Mouse (Mus musculus): ENCODE measurements around the gene Stk39.

Gene Stk39

DNA sequence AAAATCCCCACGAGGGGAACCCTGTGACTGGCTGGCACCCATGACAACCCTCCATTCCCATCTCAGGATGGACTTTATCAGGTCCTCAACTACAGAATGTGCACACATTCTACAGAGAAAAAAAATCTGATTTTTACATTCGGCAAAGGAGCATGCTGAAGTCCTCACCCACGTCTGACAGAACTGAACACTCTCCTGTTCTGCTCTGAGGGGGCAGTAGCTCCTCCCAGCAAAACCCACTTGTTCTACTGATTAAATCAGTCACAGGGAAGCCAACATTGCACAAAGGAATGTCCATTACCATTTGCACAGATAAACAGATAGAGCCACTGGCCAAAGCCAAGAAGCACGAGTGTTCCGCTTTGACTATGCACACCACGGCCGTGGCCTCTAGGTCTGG is 52.3 kb downstream of the Stk39 start:
- no peak for DNase-seq

DNA sequence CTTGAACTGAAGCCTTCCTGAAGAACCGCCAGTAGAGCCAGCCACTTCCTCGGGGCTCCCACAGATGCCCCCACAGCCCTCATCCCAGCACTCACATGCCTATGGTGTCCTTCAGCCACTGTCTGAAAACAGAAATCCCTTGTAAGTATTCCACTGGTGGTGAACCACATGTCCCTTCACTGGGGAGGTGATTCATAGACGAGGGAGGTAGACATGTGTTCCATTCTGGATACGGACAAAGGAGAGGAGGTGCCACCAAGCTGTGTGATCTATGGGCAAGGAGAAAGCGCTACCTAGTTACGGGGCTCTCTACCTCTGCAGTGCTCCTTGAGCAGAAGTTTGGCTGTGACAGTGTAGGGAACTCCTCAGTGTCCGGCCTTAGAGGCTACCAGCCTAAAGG is 52.9 kb downstream of the Stk39 start:
- no peak for DNase-seq

DNA sequence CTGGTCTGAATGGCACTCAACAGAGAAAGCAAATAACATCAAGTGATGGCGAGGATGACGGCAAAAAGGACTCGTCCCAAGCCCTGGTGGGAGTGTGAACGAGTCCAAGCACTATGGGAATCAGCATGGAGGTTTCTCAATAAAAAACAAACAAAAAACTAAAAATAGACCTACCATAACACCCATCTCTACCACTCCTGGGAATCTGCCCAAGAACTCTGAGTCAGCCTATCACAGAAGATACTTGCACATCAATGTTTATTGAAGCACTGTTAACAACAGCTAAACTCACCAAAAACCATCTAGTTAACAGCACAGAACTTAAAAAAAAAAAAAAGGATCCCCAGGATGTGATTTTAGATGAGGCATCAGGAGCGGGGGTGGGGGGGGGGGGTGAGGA is 55.0 kb downstream of the Stk39 start:
- DNase-seq: peak; percentile 73

DNA sequence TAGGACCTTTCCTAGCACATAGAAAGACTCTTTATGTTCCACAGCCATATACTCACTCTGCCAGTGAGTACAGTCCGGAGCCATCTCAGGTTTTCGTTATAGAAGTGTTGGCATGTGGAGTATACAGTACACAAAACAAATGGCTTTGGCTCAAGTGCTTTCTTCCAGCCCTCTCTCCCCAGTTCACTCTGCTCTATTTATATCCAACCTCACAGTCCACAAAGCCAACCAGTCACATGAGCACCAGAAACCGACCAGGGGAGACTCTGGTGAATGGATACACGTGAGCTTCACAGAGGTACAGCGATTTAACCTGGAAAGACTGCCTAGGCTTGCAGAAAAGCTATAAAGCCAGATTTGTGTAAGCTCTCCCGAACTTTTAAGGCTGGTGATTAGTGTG is 56.4 kb downstream of the Stk39 start:
- DNase-seq: no peak

DNA sequence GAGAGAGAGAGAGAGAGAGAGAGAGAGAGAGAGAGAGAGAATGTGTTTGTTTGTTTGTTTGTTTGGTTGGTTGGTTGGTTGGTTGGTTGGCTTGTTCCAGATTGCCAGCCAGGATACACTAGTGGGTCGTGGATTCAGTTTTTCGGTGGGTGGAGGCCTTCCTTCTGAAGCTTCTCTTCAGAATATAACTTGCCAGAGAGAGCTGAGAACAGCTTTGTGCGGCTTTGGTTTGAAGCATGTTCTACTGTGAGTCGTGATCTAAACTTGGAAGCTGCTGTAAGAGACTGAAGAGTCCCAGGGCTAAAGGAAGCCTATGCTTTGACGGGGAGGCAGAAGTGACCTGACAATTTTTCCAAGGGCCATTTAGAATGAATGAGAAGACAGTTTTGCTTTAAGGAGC is 59.9 kb downstream of the Stk39 start:
- no peak for DNase-seq

DNA sequence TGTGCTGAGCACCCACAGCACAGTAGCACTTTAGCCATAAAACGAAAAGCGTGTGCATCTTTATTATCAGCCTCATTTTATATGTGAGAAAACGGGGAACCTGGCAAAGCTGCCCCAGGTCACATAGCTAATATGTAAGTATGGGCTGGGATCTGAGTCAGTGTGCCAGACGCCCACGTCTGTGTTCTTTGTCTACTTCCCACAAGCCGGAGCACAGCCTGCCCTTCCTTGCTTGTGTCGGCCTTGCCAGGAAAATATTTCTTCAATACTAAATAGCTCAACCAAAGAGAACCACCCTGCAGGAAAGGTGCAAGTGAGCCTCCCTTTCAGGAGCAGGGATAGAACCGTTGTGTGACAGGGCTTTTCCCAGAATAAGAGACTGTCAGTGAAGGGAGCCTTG is 60.9 kb downstream of the Stk39 start:
- DNase-seq: peak; percentile 61

DNA sequence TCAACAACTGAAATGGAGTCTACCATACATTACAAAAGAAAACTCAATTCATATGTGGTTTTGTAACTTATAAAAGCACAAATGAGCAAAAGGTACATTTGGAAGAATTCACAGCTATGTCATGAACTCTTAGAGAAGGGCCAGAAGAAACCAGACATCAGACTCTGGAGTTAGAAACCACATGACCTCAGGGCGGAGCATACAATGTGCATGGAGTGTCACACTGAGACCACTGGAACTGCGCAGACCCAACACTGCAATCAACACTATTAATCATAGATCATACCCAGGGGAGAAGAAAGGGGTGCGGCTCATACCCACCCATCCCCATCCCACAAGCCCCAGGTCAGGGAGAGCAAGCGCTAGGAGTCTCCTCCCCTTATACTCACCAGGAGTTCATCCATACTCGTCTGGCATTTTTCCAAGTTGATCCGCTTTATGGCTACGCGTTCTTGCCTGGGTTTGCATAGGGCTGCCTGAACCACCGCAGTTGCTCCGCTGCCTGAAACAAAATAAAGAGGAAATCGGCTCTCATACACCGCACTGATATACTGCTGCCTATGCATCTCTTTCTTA is 62.3 kb downstream of the Stk39 start:
- DNase-seq: no peak

DNA sequence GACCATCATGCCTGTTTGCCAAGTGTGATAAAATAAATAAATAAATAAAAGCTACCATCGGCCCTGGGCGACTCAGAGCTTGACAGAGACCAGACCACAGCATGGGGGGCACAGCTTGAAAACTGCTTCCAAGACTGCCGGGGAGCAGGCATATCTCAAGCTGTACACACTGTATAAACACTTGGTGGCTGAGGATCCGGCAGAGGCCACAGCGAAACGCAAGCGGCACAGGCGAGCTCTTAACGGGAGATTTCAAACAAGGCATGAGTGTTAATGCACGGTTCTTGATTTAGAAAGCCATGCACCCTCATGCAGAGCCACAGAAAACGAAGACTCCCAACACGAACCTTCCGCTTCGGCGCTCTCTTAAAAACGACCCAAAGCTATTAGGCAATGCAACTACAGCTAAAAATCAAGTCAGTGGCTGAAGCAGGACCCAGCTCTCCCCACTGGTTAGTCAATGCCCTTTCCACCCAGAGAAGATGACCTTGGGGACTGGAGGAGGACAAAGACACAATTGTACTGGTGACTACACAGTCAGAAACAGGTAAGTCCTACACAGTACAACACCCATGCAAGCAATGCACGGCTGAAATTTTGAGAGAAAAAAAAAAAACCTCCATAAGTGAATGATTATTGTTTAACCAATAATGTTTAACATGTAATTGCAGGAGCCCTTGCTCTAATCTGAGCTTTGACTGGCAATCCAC is 63.6 kb downstream of the Stk39 start:
- no peak for DNase-seq

DNA sequence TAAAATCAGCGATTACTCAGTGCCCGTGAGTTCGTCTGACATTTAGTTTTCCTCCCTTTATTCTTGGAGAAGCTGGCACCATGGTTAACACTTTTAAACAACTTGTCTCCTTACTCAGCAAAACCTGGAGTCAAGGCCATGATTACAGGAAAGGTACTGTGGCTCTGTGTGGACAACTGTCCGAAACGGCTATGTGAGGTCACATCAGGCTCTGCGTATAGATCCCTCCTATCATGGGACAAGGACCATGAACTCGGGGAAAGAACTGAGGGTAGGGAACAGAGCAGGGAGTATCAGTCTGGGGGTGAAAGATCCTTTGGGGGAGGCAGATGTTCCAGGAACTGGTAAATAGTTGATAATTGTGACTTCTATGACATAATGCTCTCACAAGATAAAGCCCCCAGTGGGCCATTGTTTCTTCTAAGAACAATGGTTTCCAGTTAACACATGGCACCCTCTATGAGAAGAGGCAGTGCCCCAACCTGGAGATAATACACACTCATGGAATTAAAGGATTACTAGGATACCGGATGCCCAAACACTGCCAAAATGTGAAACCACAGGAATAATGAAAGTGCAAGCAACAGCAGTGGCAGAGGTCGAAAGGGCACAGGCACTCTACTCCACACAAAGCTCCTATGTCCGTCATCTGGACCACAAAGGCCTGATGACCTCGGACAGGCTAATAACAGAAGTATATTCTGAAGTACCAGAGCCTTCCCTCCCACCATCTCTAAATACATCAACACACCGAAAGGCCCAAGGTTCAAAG is 64.7 kb downstream of the Stk39 start:
- no peak for DNase-seq

DNA sequence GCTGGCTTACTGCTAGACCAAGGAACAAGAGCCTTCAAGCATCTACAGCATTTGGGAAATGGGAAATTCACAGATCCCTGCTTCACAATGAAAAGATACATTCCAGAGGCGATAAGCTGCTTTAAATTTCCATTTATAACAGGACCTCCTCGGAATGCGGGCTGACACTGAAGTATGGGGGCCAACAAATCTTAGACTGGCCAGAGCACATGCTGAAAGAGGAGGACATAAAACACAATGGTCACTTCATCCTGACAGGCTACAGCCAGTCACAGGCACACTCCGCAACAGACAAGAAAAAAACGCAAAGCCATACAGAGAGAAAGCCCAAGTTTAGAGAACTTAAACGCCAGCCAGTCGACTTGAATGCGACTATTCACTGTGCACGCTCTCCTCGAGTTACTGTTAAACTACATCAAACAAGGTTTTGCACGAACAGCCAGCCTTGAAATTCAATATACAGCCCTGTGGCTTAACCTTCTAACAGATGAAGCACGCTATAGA is 65.4 kb downstream of the Stk39 start:
- no peak for DNase-seq

DNA sequence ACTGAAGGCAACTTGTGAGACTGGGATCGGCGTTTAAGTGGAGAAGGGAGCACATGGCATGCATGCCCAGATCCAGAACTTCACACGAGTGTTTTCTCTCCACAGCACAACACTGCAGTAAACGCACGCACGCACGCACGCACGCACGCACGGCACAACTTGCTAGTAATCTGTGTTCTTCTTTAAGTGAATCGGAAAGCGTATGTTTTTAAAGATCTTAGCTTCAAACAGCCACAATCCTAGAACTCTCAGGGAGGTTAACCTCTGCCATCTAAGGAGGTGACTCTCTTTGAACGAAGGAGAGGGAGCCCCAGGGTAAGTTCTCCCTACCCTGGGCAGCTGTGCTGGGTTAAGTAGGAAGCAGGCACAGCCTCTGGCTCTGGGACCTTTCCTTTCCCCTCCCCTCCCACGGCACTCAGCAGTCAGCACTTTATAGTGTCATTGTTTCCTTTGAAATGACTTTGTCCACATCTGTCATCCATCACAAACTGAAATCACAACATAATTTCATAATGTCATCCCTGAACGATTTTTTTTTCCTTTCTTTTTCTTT is 66.8 kb downstream of the Stk39 start:
- DNase-seq: no peak

DNA sequence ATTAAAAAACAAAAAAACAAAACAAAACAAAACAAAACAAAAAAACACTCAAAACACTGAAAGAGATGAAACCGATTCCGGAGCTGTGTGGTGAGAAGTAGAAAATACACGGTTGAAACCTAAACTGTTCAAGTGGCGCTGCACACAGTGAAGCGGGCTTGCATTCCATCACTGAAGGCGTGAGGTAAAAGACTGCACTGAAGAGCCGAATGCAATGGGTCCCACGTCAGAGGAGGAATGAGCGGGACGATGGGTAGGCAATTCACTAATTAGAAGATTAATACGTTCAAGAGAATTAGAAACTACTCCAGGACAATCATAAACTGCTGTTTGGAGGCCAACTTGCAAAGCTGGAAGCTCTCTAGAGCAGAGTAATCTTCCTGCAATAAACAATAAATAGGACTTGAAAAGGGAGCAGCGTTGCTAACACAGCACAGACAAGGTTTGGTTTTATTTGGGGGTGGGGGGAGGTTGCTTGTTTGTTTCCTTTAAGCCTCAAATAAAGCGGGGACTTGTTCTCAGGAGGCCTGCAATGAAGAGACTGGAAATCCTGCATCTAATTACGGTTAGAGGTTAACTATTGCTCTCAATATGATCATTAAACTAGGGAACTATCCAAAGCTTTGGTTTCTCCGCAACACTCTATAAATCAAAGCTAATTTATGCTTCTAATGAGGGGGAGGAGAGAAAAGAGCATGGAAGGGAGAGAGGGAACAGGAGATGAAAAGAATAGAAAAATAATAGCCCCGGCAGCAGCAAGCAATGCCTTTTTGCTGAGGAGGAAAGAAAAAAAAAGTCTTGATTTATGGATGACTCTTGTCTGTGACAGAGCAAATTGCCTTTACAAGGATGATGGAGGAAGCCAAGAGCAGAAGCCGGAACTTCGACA is 67.5 kb downstream of the Stk39 start:
- no peak for DNase-seq

DNA sequence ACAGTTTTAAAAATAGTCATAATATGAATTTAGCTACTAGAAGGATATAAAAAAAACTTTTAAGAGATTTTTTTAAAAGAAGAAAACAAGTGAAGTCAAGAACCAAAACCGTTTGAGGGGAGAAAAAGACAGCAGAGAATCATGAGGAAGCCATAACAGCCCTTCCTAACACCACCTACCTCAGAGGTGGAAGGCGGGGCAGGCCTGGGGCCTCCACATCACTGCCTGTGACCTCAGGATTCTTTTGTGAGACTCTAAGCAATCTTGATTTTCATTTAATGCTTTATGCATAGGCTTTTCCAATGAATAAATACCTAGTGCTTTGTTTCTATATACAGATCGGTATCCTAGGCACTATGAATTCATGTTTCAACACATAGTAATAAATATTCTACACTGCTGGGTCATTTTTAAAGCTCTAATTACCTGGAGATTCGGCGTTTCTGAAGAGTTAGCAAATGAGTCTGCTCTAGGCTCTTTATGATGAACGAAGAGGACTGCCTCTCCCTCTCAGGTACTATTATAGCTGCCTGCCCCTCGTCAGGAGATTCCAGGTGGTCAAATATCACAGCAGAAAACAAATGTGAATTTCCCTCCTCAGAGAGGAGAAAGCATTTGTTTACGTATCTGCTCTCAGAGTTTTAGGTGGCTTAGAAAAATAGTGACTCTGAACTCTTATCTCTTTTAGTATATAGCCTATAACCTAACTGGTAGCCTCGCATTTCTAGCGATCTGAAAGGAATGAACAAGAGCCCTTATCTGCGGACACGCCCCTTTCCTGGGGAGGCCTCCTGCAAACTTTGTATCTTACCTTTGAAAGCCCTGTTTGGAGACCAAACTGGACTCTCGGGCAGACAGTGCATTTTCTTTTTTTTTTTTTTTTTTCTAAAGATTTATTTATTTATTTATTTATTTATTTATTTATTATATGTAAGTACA is 78.2 kb downstream of the Stk39 start:
- no peak for DNase-seq

DNA sequence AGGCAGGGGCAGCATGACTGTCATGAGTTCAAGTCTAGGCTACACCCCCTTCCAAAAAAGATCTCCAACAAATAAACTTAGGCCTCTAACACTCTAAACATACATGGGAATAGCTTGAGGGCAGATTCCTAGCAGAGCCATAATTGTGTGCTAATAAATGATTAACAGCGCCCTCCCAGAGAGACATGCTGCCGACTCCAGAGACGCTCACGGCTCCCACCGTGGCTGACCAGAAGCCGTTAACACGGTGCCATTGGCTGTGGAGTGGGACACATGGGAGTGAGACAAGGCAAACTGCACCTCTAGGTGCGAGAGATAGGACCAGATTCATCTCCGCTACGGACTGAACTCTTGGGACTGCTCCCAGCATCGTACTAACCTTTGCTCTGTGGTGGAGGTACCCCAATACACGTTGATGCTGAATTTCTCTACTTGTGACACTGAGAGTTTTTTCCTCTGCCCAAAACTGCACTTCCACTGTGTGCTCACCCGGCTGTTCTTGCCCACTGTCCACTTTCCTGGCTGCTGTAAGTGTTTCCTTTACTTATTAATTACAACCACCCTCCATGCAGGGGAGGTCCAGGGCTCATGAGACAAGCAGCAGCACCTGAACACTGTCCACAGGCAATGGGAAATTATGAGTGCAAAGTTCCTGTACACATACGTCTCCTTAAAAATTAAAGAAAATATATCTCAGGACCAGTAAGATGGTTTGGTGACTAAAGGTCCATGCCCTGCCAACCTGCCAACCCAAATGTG is 84.1 kb downstream of the Stk39 start:
- no peak for DNase-seq

DNA sequence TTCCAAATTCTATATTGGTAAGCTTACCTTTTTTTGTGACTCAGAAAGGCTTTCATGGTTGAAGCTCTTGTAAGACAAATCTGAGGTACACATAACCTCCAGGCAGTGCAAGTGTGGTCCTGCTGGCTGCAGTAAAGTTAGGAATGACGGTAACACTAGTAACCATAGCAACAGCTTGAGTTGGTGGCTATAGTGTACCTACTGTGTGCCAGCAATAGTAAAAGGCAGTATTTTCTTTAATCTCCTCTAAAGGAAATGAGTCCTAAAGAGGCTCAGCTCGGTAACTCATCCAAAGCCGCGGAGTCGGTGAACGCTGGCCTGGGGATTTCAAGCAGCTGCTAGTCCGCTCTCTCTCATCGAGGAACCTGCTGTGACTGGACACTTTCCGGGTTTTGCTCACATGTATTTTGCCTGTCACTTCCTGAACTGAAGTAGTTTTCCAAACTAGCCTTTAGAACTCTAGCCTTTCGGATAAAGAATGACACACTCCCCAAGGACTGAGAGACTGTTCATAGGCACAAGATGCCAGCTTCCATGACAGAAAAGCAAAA is 85.7 kb downstream of the Stk39 start:
- DNase-seq: no peak

DNA sequence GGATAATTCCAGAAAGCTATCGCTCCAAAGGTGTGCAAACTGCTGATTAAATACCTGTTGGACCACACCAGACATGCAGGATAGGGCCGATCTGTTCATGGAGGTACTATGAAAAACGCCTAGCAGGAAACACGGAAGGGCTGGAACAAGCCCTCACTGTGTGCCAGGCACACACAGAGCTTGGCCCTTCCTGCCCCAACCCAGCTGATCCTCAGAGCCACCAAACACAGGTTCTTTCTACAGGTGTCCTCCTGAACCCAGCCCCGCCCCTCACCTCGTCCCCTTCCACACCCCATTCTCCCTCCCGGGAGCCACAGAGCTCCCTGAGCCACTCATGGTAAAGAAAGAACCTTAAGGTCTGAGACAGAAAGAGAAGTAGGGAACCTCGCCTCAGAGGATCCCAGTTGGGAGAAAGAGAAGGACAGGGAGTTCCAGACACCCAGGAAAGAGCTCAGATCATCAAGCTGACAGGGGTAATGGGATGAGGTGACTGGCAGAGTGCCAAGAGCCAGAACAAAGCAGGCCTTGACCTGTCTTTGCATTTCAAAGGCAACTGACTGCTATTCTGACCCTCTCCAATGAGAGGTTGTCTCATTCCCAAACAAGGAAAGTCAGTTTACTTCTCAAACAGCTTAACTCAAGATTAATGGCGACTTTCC is 86.3 kb downstream of the Stk39 start:
- no peak for DNase-seq

DNA sequence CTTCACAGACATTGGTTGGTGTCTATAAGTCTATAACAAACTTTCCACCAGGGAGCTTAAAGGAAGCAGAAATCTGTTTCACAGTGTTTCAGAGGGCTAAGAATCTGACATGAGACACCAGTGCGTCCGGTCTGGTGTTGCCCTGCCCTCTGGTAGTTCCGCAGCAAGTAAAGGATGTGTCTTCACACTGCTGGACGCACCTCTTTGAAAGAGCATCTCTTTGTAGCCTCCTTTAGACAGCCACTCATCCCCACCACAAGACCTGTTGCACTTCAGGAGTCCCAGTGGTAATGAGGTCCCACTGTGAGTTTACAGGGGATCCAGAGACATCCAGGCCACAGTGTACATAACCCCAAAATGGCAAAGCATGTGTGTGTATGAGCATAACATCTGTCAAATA is 88.1 kb downstream of the Stk39 start:
- DNase-seq: no peak

DNA sequence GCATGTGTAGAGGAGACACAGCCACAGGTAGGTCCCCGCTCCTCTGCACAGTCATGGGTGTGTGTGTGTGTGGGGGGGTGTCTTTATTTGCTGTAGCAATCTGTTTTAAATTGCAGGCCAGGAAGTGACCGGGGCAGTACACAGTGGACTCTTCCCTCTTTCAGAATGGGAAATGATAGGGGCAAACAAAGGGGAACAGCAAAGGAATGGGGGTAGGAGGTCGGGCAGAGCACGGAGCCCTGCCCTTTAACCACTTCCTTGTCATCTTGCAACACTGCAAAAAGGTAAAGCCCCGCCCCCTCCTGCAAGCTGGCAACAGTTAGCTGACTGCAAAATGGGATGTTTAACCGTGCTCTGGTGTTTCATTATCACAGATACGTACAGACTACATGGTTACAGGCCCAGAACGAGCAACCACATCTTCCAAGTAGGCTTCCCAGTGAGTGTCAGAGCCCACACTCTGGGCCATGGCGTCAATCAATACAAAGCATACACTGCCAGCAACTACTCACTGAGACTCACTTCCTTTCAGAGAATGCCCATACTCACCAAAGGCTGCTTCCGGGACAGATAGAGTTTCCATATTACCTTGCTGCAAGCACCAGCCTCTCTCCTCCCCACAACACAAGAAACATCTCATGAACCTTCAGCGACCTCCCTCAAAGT is 89.5 kb downstream of the Stk39 start:
- no peak for DNase-seq

DNA sequence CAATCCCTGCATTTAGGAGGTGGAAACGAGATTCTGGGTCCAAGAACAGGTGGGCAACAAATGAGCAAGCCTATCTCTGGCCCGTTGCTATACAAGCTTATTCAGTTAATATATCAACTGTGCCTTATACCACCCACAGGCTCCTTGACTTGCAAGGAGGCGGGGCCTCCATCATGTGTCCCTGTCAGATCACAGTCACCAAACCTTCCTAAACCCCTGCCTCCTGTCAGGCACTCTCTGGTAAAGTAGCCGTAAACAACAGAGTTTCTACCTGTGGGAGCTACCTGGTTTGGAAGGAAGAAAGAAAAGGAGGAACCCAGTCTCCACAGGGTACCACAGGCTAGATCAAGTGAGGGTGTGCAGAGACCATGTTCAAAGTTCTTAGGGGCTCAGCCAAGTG is 90.2 kb downstream of the Stk39 start:
- no peak for DNase-seq

Measured in layer of hippocampus, adult 9-11 months (tissue).